In the genomic region with DNA sequence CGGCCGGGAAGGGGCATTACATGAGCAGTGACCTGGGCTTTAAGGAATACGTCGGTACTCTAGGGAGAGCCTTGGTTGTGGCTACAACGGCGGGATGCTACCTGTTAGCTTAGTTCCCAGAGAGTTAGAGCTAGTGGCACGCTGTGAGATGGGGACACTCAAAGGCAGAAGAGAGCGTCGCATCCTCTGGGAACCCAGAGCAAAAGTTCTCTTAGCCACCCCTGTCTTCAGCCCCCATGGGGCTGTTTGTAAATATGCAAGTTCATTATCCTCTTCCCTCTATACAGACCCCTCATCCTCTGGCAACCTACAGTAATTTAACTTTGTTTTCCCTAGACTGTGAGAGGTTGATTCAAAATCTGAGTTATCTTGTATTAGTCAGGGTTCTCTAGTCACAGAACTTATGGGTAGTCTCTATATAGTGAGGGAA, we compare ENCODE assay signal across 8 mouse cellular contexts. TPM values are rescaled to one million over a fixed set of nuclear protein-coding genes. Genes with fewer than 3 reads are reported as not detected.
DNase-seq lines count a peak whose midpoint lies in the region; ATAC-seq and TF ChIP-seq lines count a peak whose summit lies in the region.

No protein-coding gene starts in this region.

- no peak for ATAC-seq in kidney, postnatal 0 days (replicated peaks; ENCODE audit: low FRiP score, low read depth)
- ATAC-seq in hindbrain, embryonic 16.5 days: no peak
- ATAC-seq in midbrain, embryonic 16.5 days: no peak

- WGBS in kidney, postnatal 0 days: 4% methylated on average over 9 of the region's 9 CpGs
- under 1% methylated on average over 9 of the region's 9 CpGs for WGBS in embryonic facial prominence, embryonic 10.5 days
- 0% methylated on average over 9 of the region's 9 CpGs for WGBS in hindbrain, embryonic 16.5 days
- 2% methylated on average over 9 of the region's 9 CpGs for WGBS in midbrain, embryonic 16.5 days

- peak overlapping the region; percentile 55 for H3K4me2 ChIP-seq in kidney, postnatal 0 days (ENCODE audit: low read length)
- peak overlapping the region; percentile 90 for H3K4me2 ChIP-seq in hindbrain, embryonic 16.5 days (ENCODE audit: low read length)
- H3K4me2 ChIP-seq in midbrain, embryonic 16.5 days (ENCODE audit: low read length): peak overlapping the region; percentile 73

- H3K9me3 ChIP-seq in kidney, postnatal 0 days (replicated peaks; ENCODE audit: low read length): no peaks in the 10 kb centered on the region
- no peaks in the 10 kb centered on the region for H3K9me3 ChIP-seq in embryonic facial prominence, embryonic 10.5 days
- H3K9me3 ChIP-seq in hindbrain, embryonic 16.5 days (ENCODE audit: control insufficient read depth, low read length): no peaks in the 10 kb centered on the region
- H3K9me3 ChIP-seq in midbrain, embryonic 16.5 days (replicated peaks; ENCODE audit: control insufficient read depth, low read length, poor library complexity, severe bottlenecking): no peaks in the 10 kb centered on the region

- H3K36me3 ChIP-seq in kidney, postnatal 0 days (ENCODE audit: insufficient read depth, low read length): no peaks in the 10 kb centered on the region
- H3K36me3 ChIP-seq in embryonic facial prominence, embryonic 10.5 days (replicated peaks): no peaks in the 10 kb centered on the region
- H3K36me3 ChIP-seq in hindbrain, embryonic 16.5 days (ENCODE audit: control insufficient read depth, insufficient read depth, low read length): no peaks in the 10 kb centered on the region
- no peaks in the 10 kb centered on the region for H3K36me3 ChIP-seq in midbrain, embryonic 16.5 days (ENCODE audit: control insufficient read depth, insufficient read depth, low read length)

- H3K4me1 ChIP-seq in kidney, postnatal 0 days (replicated peaks; ENCODE audit: insufficient read depth, low read length): peaks cover 4% of the 10 kb centered on the region; the same call in 1 of the 2 replicates
- peaks cover 18% of the 10 kb centered on the region for H3K4me1 ChIP-seq in embryonic facial prominence, embryonic 10.5 days
- H3K4me1 ChIP-seq in hindbrain, embryonic 16.5 days (ENCODE audit: control insufficient read depth, insufficient read depth, low read depth, low read length): peaks cover 14% of the 10 kb centered on the region
- H3K4me1 ChIP-seq in midbrain, embryonic 16.5 days (ENCODE audit: control insufficient read depth, insufficient read depth, low read length): peaks cover 9% of the 10 kb centered on the region

- peak overlapping the region; percentile 72; the same call in 1 of the 2 replicates for H3K9ac ChIP-seq in kidney, postnatal 0 days (ENCODE audit: low read depth, low read length)
- H3K9ac ChIP-seq in hindbrain, embryonic 16.5 days (ENCODE audit: low read depth, low read length): peak overlapping the region; percentile 72
- peak overlapping the region; percentile 68 for H3K9ac ChIP-seq in midbrain, embryonic 16.5 days (ENCODE audit: low read depth, low read length)

- TF ChIP-seq CTCF in kidney, postnatal 0 days (IDR thresholded peaks at IDR 0.05; ENCODE audit: low read depth): no peak

- H3K27me3 ChIP-seq in kidney, postnatal 0 days (ENCODE audit: insufficient read depth, low read length): no peaks in the 10 kb centered on the region
- no peaks in the 10 kb centered on the region for H3K27me3 ChIP-seq in embryonic facial prominence, embryonic 10.5 days (replicated peaks; ENCODE audit: low read depth, poor library complexity, severe bottlenecking)
- no peaks in the 10 kb centered on the region; the same call in 1 of the 2 replicates for H3K27me3 ChIP-seq in hindbrain, embryonic 16.5 days (replicated peaks; ENCODE audit: control insufficient read depth, insufficient read depth, low read length)
- no peaks in the 10 kb centered on the region; the same call in 1 of the 2 replicates for H3K27me3 ChIP-seq in midbrain, embryonic 16.5 days (ENCODE audit: control insufficient read depth, insufficient read depth, low read depth, low read length)

- no peak for DNase-seq in kidney, postnatal 0 days (ENCODE audit: low spot score)
- no peak for DNase-seq in kidney, postnatal 25 days
- DNase-seq in embryonic facial prominence, embryonic 10.5 days (ENCODE audit: low spot score): no peak
- DNase-seq in frontal cortex, postnatal 36 days (ENCODE audit: low spot score in 2 of 2): no peak
- DNase-seq in left cerebral cortex, adult 9 months (ENCODE audit: low spot score in 2 of 2): no peak
- no peak for DNase-seq in layer of hippocampus, adult 8-10 months (ENCODE audit: low spot score in 2 of 2)

- peak overlapping the region; percentile 89 for H3K27ac ChIP-seq in kidney, postnatal 0 days
- peak overlapping the region; percentile 88 for H3K27ac ChIP-seq in embryonic facial prominence, embryonic 10.5 days (replicated peaks)
- H3K27ac ChIP-seq in hindbrain, embryonic 16.5 days (ENCODE audit: low read depth, low read length): peak overlapping the region; percentile 60
- H3K27ac ChIP-seq in midbrain, embryonic 16.5 days (ENCODE audit: low read length): peak overlapping the region; percentile 53; the same call in 1 of the 2 replicates

- peak overlapping the region; percentile 52 for H3K4me3 ChIP-seq in kidney, postnatal 0 days (replicated peaks; ENCODE audit: low read depth, low read length)
- H3K4me3 ChIP-seq in embryonic facial prominence, embryonic 10.5 days: peak overlapping the region; percentile 62
- peak overlapping the region; percentile 51 for H3K4me3 ChIP-seq in hindbrain, embryonic 16.5 days (ENCODE audit: low read length)
- H3K4me3 ChIP-seq in midbrain, embryonic 16.5 days (ENCODE audit: low read depth, low read length): peak overlapping the region; percentile 60

RNA-seq across cellular contexts. Expression of a gene that starts 0.3 kb away (rescaled TPM):
- 114 and 129 TPM in 2 replicates for polyA plus RNA-seq in kidney, postnatal 0 days (2015; fragmentation: Nextera tagmentation; extraction: Ambion mirVana)
- 20.2 and 22.9 TPM in 2 replicates for polyA plus RNA-seq in embryonic facial prominence, embryonic 10.5 days (2016; fragmentation: Nextera tagmentation; extraction: Ambion mirVana)
- 15.7 and 17.5 TPM in 2 replicates for polyA plus RNA-seq in hindbrain, embryonic 16.5 days (2015; fragmentation: Nextera tagmentation; extraction: Ambion mirVana)
- 13.6 and 15.1 TPM in 2 replicates for polyA plus RNA-seq in midbrain, embryonic 16.5 days (2015; fragmentation: Nextera tagmentation; extraction: Ambion mirVana)
- 10 to 100 TPM; 21.4 to 26.8 (median 22.2) TPM for total RNA-seq in layer of hippocampus, adult 8-10 months (2022)

RNA-seq across cellular contexts. Expression of a gene that starts 18.1 kb away (rescaled TPM):
- 0.37 and 0.47 TPM in 2 replicates for polyA plus RNA-seq in kidney, postnatal 0 days (2015; fragmentation: Nextera tagmentation; extraction: Ambion mirVana)
- polyA plus RNA-seq in embryonic facial prominence, embryonic 10.5 days (2016; fragmentation: Nextera tagmentation; extraction: Ambion mirVana): 0.75 and 0.77 TPM in 2 replicates
- 0.77 and 1.7 TPM in 2 replicates for polyA plus RNA-seq in hindbrain, embryonic 16.5 days (2015; fragmentation: Nextera tagmentation; extraction: Ambion mirVana)
- polyA plus RNA-seq in midbrain, embryonic 16.5 days (2015; fragmentation: Nextera tagmentation; extraction: Ambion mirVana): 0.80 and 1.0 TPM in 2 replicates
- 1 to 10 TPM; 2.6 to 6.0 (median 4.5) TPM for total RNA-seq in layer of hippocampus, adult 8-10 months (2022)
